Mouse (Mus musculus) B cell, adult (primary cell): Measurements from ENCODE around the gene Padi6. TPM values are rescaled to one million over a fixed set of nuclear protein-coding genes. Genes with fewer than 3 reads are reported as not detected.

Experiments used
- total RNA-seq: library from RNA; stranded (reverse); gene quantifications from 4 replicates; pipeline ENCODE4 v1.2.4, GENCODE M21; 2023; ENCODE audit not compliant: inconsistent age

Gene Padi6
- total RNA-seq, result 0.30 to 0.93 TPM in 2 of 4 replicates, not detected in the others

DNA sequence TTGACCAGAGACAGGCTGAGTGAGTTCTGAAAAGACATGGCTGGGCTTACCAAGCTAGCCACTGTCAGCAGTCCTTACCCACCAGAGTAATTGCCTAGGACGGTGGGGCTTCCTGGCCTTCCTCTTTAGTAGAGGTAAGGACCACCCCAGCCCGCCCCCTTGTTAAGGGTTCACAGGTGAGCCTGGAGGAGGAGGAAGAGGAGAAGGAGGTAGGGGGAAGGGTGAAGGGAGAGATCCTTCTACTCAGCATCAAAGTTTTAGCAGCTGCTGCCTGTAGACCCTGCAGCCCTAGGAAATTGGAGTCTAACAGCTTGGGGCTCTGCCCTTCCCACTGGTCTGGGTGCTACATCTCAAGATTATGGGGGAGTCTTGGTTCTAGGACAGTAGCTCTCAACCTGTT is at the start of gene Padi6:
TSS of gene Padi6 (minus strand) at position 101 of the 400 bp plus-strand sequence.

DNA sequence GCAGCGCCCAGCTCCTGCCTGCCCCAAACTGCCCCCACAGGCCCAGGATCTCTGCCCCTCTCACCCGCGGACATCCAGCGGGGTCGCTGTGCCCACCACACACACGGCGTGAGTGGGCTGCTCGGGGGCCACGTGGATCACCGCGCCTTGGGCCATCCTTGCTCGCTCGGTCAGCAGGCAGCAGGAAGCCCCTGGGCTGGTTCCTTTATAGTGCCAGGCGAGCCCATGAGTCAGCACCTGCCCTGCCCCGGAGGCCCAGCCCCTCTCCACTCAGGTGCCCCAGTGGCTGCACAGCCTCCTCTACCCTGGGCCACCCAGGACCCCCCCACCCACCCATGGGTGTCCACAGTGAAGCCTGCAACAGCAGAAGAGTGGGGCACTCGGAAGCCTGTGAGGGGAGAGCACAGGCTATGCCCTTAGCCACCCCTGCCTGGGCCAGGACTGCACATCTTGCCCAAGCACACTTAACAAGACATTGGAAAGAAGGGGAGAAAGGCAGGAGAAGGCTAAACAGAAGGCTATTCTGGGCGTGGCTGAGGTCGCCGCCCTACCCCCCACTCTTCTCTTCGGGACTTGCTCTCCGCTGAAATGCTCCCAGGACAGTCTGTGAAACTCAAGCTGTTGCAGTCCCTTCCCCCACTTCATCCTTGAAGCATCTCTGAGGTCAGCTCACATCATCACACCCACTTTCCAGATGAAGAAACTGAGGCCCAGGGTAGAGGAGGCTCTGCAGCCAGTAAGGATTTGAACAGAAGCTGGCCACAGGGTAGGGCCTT is 31.8 kb upstream of the Padi6 start, which contains the start of gene Padi4:
TSS of gene Padi4 (minus strand) at position 212 of the 776 bp plus-strand sequence.

GRCm38 (mm10) chr4:140700269-140701018 is 42.0 kb downstream of the Padi6 start, which contains the start of gene Rcc2:
TSS of gene Rcc2 (plus strand) at chr4:140700541.

Other genes with a start within 250 kb of the Padi6 start
- 0.67 TPM in 1 of 4 replicates, not detected in the others for gene Arhgef10l, start 76.6 kb downstream of the Padi6 start, total RNA-seq
- gene Rcc2, start 42.1 kb downstream of the Padi6 start, total RNA-seq, result 171 to 191 TPM (median 186 TPM) in 4 replicates
- 0.30 to 0.64 TPM (median 0.59 TPM) in 4 replicates for gene Padi4, start 31.6 kb upstream of the Padi6 start, total RNA-seq
- 0.19 to 0.22 TPM in 2 of 4 replicates, not detected in the others for gene Padi3, start 68.0 kb upstream of the Padi6 start, total RNA-seq
- 0.18 TPM in 1 of 4 replicates, not detected in the others for gene Padi1, start 103.1 kb upstream of the Padi6 start, total RNA-seq
- 10.0 to 12.8 TPM (median 12.1 TPM) in 4 replicates for gene Padi2, start 163.7 kb upstream of the Padi6 start, total RNA-seq
- gene Sdhb, start 218.6 kb upstream of the Padi6 start, total RNA-seq, result 73.7 to 93.5 TPM (median 79.1 TPM) in 4 replicates
- gene Atp13a2, start 244.2 kb upstream of the Padi6 start, total RNA-seq, result 83.0 to 98.0 TPM (median 89.9 TPM) in 4 replicates